Mouse (Mus musculus) mouse embryonic stem cell (cell line): ENCODE measurements around the gene Chdh.

Experiments used
- in situ Hi-C, 2 experiments: fragments of 300-500 bp; cut with MboI; formaldehyde crosslinking; loops; 1 replicate in 1 of 2; 3 replicates in 1 of 2; pipeline ENCODE4 v1.14.3; 2019 to 2020; ENCODE audit warnings: low sequenced_read_pairs in 2 of 2, low pct_unique_long_range_greater_than_20kb in 1 of 2, mixed read lengths in 1 of 2; ENCODE audit not compliant: unreplicated experiment in 1 of 2

The Chdh gene

GRCm38 (mm10) chr14:30008733-30009575, at the start of gene Chdh, which contains the start of gene Il17rb:
Gene Chdh (plus strand): TSS chr14:30009023.
Gene Il17rb (minus strand): TSS chr14:30008896.
- in situ Hi-C loops = no loop called here

- in situ Hi-C loops = no loop called here
These were observed 41.2 kb upstream of the Chdh start for GRCm38 (mm10) chr14:29967611-29968010.

GRCm38 (mm10) chr14:29968075-29968821, 40.6 kb upstream of the Chdh start, which contains the start of gene Selenok:
Gene Selenok (plus strand): TSS chr14:29968308.
- in situ Hi-C loops = no loop called here

- in situ Hi-C loops = no loop called here
These were observed 37.4 kb upstream of the Chdh start for GRCm38 (mm10) chr14:29971446-29971845.

- in situ Hi-C loops = no loop called here
These were observed 36.8 kb upstream of the Chdh start for GRCm38 (mm10) chr14:29971993-29972392.

- in situ Hi-C loops = no loop called here
These were observed 31.9 kb upstream of the Chdh start for GRCm38 (mm10) chr14:29976927-29977326.

GRCm38 (mm10) chr14:29978254-29979204, 30.3 kb upstream of the Chdh start, which contains the start of gene Actr8:
Gene Actr8 (plus strand): TSS chr14:29978337.
- in situ Hi-C loops = no loop called here

- in situ Hi-C loops = no loop called here
These were observed 28.2 kb upstream of the Chdh start for GRCm38 (mm10) chr14:29980447-29981205.

- in situ Hi-C loops = no loop called here
These were observed 22.7 kb upstream of the Chdh start for GRCm38 (mm10) chr14:29986096-29986495.

GRCm38 (mm10) chr14:29987276-29987675, 21.5 kb upstream of the Chdh start:
- in situ Hi-C loops = no loop called here

GRCm38 (mm10) chr14:29987739-29988138, 21.1 kb upstream of the Chdh start:
- in situ Hi-C loops = no loop called here

GRCm38 (mm10) chr14:29988337-29988736, 20.5 kb upstream of the Chdh start:
- in situ Hi-C loops = no loop called here

- in situ Hi-C loops = no loop called here
These were observed 13.8 kb upstream of the Chdh start for GRCm38 (mm10) chr14:29994976-29995375.

- in situ Hi-C loops = no loop called here
These were observed 12.6 kb upstream of the Chdh start for GRCm38 (mm10) chr14:29996000-29996751.

GRCm38 (mm10) chr14:29997345-29997744, 11.5 kb upstream of the Chdh start:
- in situ Hi-C loops = no loop called here

GRCm38 (mm10) chr14:29998747-29999474, 9.9 kb upstream of the Chdh start:
- in situ Hi-C loops = no loop called here

GRCm38 (mm10) chr14:29999475-29999811, 9.4 kb upstream of the Chdh start:
- in situ Hi-C loops = no loop called here
